Mouse (Mus musculus) cerebellum, postnatal 10 days (tissue): Measurements from ENCODE around the gene Gpx2.
"Not testable (repeated sequence)": the region's sequence is repeated elsewhere in the genome, so short reads cannot be mapped to it uniquely, and the experiment has no call there.

Source experiments
- DNase-seq, 2 experiments: peaks; one replicate each; pipeline ENCODE4 v3.0.0; 2021; ENCODE audit warnings: mixed read lengths in 2 of 2

Gpx2 gene

DNA sequence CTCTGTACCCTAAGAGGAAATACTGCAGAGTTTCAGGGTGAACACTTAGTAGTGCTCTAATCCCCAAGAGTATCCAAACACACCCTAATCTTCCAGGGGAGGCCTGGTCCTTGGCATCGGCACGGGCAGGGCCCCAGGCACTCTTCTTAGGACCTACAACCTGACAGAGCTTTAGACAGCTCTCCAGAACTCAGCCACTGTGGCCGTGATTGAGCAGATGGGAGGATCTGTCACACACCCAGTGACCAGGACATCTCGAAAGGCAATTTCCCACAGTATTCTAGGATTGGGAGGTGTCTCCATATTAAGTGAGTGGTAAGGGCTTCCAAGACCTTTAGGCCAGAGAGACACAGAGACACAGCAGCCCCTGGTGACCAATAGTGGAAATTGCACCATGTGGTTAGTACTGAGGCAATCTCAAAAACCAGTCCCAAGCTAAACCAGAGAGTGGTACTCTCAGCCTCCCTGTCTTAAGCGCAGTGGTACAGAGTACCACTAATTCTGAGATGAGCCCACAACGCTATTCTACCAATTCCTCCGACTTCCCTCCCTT lies 8.4 kb upstream of the Gpx2 start:
- DNase-seq: peak; percentile 77 to 81

DNA sequence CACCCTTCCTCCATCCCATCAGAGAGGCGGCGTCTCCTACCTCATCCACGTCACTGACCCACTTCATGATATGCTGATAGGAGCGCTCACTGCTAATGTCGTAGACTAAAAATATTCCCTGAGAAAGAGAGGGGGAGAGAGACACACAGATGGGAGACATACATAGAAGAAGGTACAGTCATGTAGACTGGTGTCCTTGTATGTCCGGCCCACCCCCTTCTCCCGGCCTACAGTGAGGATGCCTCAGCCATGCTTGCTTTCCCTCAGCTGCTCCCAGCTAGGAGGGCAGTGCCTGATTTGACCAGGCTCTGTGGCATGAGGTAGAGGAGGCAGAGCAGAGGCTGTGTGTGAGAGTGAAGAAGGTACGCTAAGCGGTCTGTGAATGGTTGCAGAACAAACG lies 7.7 kb upstream of the Gpx2 start:
- DNase-seq: no peak

DNA sequence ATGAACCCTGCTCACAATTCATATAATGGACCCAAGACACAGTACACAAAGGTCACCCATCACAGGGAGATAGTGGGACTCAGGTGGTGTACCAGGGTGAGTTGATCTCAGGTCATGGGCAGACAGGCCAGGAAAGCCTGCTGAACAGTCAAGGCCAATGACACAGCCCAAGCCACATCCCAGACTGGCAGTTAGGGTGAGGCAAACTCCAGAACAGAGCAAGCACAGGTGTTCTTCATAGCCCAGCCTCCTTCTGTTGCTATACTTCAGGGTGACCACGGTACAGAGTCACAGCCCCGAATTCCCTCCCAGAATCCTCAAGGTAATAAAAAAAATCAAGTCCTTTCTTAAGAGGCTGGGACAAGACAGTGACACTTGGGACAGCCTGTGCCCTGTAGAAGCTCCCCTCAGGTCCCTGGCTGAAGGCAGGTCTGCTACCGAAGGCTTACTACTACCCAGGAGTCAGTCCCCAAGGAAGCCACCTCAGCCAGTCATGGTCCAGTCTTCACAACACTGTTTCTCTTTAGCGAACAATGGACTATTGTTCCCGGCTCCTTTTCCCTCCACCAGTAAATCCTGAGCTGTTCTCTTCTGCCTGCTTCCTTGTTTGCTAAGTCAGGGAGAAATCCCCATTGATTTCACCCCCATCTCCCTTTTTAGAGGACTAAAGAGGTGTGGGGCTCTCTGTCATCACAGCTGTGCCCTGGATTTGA lies 2.8 kb upstream of the Gpx2 start:
- no peak for DNase-seq

DNA sequence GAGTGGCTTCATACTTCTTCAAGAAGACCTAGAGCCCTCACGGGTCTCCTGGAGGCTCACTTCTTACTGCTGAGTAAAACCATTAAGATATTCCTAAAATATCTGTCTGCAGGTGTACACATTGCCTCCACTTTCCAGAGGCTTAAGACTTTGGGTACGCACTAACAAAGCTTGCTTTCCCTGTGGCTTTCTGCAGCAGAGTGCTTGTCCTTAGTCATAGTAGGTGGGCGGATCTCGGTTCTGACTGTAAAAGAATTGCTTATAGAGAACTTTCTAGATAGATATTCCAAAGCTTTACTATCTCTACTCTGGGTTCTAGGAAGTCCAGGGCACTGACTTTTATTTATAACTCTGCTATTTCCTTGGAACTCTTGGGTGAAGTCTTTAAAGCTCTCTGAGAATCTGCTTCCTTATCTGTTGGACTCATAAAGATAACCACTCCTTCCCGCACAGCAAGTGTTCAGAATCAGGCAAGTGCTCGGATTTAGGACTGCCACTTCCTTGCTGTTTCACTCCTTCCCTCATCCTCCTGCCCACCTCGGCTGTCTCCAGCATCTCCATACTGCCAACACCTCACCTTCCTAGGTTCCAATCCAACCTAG lies 1.7 kb upstream of the Gpx2 start:
- DNase-seq: no peak

DNA sequence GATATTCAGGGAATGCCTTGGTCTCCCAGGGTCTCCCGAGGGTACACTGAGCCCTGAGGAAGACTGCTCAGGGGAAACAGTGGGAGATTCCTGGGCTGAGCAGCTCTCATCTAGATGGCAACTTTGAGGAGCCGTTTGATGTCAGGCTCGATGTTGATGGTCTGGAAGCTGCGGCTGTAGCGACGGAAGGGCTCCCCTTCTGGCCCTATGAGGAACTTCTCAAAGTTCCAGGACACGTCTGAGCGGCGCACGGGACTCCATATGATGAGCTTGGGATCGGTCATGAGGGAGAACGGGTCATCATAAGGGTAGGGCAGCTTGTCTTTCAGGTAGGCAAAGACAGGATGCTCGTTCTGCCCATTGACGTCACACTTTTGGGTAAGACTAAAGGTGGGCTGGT lies 2.8 kb downstream of the Gpx2 start:
- DNase-seq: not testable (repeated sequence)

DNA sequence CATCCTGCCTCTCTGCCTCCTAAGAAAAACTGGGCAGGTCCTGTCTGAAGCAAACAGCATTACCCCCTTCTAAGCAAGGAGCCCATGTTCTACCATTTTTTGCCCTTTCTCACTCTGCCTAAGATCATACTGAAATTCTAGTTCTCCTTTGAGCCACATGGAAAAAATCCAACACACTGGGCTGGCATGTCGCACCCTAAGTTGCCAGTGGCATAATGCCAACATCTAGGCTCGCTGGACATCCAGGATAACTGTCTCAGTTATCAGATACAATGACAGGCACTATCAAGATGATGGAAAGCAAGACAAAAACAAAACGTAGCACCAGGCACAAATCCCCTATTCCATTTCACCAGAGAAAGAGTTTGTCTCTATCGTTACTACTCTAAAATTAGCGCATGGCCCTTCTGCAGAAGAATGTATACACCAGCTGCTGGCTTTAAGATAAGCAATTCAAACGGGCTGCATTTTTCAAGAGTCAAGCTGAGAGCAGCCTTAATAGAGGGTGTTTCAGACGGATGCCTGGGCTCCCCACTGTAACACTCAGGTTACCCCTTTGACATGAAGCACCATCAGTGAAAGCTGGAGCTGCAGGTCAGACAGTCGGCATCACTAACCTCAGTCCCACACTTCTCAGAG lies 4.8 kb downstream of the Gpx2 start:
- peak; percentile 59 to 63 for DNase-seq

DNA sequence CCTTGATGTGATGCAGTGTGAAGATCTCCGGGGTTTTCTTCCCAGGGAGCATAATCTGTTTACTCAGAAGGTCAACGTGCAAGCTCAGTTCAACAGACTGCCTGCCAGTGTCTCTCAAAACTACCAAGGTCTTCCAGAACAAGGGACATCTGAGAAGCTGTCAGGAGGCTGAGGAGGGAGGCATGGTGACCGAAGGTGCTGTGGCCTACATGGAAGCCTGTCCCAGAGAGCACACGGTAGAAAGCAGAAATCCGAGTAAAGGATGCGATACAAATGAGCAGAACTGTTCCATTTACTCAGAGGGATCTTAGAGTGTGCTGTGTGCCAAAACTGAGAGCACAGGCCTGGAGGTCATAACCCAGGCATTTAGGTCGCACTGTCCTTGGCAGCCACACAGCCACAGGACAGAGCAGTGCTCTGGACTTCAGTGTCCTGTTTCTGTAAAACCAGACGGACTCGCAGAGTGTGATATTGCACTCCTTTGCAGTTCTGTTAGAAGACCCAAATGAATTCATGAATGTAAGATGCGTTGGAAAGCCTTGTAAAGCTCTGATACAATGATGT lies 11.2 kb downstream of the Gpx2 start:
- DNase-seq: no peak

DNA sequence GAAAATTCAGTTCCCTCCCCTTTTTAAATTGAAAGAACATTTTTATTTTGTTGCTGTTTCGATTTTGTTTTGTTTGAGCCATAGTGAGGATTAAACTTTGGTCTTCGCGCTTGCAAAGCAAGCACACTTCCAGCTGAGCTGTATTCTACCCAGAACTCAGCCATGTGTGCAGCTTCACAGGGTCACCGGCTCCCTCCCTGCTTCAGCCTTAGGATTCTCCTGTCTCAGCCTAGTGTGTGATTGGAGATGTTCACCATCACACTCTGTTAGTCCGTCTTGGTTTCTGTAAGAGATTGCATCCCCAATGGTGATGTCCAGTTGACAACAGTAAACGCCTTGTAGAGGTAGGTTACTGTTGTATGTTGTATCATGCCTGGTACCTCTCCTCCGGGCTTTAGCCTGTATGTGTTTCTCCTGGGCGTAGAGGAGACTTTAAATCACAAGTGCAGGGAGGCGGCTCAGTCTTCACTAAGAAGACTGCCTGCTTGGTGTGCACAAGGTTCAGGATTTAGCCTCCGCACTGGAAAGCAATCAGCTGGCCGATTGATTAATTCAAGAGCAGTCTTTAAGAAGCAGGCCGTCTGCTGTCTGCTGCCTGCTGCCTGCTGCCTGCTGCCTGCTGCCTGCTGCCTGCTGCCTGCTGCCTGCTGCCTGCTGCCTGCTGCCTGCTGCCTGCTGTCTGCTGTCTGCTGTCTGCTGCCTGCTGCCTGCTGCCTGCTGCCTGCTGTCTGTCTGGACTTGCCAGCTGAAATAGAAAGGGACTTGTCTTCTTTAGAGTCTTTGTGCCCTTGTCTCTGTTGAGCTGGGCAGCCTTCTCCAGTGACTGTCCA lies 14.5 kb downstream of the Gpx2 start:
- peak; percentile 47 to 70 for DNase-seq

DNA sequence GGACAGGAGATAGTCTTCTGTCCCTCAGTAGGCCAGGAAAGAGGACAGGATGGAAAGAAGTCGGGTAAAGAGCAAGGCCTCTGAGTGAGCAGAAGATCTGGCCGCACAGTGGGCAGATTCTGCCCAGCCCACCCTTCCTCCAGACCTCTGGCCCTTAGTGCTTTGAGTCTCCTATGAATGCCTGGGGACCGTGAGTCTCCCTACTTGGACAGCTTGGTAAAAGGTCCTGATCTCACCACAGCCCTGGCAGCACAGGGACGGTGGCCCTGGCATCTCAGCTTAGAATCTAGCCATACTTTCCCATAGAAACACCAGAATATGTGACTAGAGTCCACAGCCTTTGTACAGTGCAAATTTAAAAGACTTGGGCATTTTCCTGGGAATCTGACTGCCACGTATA lies 15.4 kb downstream of the Gpx2 start:
- no peak for DNase-seq

DNA sequence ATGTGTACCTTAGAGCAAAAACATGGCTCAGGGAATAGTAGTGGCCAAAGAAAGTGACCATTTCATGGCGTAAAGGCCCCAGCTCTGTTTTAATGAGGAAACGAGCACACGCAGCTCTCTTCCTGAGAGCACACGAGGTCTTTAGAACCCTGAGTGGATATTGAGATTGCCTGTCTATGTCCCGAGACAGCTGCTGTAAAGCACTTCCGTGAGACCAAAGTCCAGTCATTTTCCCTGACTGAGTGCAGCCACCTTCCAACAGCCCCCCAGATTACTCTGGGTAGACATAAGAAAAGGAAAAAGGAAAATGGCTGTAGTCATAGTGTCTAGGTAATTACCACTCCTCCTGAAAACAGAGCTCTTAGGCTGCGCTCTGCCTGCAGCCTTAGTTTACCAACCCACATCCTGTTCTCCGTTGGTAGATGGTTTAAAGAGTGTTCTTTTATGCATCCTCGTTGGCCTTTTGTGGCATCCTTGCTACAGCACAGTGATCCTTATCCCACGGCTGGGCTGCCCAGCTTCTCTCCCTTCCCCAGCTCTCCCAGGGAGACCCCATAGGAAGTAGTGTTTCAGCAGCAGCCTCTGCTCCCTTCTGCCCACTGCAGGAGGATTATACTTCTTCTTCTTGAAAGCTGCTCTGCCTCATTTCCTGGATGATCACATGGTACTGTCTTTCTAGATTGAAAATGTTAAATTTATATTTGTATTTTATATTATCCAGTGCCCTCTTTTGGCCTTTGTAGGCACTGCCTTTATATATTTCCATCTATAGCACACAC lies 16.9 kb downstream of the Gpx2 start:
- no peak for DNase-seq

DNA sequence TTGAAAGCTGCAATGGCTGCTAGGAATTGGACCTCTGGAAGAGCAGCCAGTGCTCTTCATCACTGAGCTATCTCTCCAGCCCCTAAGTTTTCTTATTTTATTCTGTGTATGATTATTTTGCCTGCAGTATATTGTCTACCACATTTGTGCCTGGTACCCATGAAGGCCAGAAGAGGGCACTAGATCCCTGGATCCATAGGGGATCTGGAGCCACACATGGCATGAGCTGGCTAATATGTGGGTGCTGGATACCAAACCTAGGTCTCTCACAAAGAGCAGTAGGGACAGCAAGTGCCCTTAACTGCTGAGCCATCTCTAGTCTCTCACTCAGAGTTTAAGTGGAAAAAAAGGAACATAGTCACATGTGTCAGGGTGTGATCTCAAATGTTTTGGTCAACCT lies 17.5 kb downstream of the Gpx2 start:
- no peak for DNase-seq

DNA sequence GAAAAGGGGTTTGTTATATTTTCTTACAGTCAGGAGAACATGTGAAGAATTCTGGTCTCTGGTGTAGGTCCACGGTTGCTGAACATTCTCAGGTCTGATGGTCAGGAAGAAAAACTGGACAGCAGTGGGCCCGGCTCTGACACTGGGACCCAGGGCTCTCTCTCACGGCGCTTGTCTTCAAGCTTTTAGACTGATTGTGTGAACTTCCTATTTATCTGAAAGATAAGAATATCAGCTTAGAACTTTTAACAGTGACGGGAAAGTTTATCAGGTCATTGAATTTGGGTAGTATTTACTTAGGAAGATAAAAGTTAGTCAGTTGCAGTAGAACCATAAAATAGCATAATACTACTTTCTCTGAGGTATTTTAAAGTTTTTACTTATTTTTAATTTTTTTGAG lies 18.5 kb downstream of the Gpx2 start:
- no peak for DNase-seq

DNA sequence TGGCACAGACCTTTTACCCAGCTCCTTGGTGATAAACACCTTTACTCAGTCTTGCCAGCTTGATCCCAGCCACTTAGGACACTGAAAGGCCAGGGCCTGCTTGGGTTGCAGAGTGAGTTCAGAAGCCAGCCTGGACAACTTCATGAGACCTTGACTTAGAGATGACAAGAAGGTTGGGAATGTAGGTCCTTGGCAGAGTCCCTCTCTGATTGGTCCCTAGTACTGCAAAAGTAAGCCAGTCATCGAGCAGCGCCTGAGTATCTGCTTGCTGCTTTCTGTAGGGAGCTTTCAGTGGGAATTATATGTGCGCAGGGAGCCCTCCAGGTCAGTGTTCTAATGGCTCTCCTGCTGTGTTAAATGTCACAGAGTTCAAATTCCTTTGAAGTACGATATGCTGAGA lies 20.2 kb downstream of the Gpx2 start:
- no peak for DNase-seq

DNA sequence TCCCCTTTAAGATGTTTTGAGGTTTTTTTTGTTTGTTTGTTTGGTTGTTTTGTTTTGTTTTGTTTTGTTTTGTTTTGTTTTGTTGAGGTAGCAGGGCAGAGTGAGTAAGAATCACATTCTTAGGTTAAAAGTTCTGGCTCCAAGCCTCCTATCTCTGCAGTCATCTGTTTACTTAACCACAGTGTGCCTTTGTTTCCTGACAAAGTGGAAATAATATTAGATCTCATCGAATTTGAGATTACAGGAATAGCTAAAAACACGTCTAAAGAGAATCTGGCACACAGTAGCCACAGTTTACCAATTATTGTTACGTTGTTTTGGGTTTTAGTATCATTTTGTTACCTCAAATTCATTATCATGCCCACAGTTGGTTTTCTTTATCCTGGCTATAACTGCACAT lies 20.7 kb downstream of the Gpx2 start:
- DNase-seq: no peak

DNA sequence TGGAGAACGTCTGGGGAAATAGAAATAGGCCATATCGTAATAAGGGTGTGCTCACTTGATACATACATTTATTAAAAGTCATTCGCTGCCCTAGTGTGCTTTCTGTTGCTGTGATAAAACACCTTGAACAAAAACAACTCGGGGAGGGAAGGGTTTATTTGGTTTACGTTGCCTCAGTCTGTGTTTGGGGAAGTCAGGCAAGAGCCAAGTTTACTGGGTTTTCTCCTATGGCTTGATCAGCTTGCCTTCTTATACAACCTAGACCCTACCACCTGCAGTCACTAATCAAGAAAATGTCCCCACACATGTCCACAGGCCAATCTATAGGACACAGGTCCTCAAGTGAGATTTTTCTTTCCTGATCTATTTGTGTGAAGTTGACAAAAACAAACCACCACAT lies 23.8 kb downstream of the Gpx2 start:
- no peak for DNase-seq

DNA sequence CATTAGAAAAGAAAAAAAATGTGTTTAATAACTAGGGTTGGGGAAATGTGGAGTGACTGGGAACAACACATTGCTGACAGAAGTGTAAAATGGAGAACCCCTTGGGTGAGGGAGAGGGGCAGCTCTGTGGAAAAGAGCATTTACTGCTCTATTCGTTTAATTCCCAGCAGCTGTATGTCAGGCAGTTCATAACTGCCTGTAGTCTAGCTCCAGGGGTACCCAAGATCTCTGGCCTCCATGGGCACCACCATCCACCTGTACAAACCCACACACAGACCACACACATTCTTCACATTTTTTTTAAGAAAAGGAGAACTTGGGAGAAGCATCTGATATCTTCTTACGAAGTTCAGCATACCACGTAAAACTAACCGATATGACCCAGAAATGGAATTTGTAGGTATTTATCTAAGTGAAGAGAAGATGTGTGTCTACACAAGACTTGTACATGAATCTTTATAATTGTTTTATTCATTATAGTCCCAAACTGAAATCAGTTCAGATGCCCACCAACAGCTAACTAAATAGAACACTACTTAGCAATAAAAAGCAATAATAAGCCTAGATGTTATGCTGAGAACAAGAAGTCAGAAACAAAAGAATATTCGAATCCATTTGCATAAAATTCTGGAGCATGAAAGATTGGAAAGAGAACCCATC lies 24.4 kb downstream of the Gpx2 start:
- no peak for DNase-seq

DNA sequence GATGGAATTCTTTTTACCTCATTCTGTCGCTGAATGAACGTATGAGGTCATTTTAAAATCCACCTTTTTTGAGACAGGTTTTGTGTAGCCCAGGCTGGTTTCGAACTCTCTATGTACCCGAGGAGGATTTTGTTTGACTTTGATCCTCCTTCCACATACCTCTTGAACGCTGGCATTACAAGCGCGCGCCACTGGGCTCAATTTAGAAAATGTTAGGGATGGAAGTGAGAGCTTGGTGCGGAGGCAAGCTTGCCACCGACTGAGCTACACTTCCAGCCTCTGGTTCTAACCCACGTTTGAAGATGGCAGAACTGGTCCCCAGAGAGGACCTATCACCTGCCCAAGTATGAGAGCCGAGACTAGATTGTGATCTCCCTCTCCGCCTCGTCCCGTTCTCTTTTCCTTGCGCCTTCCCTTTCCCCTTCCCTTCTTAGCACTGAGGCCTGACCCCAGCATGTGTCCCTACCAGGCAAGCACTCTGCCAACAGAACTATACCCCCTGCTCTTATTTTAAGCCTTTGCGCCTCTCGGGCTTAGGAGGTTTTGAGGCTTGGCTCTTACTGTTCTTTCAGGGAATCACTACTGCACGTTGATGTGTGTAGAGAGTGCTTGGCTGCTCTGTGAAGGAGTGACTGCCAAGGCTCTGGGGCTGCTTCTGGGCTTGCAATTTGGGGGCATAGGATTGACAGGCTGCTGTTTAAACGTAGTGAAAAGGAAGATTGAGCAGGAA lies 29.3 kb downstream of the Gpx2 start:
- DNase-seq: peak in 1 of 2 experiments; percentile 39

DNA sequence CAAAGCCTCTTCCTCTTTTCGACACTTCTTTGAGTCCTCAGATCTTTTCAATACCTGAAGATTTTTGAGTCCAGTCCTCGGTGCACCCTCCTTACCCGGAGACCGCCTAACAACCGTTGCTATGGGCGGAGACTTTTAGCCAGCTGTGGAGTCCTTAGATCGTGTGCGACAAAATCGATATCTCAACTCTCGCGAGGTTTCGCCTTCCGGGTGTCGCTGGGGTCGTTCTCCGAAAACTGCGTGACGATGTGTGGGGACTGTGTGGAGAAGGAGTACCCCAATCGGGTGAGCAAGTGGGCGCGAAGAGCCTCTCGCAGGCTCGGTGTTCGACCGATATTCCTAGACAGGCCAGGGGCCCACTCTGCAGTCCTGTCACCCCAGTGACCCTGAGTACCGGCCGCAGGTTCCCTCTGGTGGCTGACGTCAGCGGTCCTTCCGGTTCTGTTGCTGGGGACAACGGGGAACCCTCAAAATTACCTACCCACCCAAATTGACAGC lies 30.0 kb downstream of the Gpx2 start, which contains the start of the genes Churc1 and Fntb:
Gene Churc1, plus strand, starts transcription at position 185 of the 498 bp plus-strand sequence.
Gene Fntb, plus strand, starts transcription at position 236 of the 498 bp plus-strand sequence.
- DNase-seq: peak; percentile 94 to 95

DNA sequence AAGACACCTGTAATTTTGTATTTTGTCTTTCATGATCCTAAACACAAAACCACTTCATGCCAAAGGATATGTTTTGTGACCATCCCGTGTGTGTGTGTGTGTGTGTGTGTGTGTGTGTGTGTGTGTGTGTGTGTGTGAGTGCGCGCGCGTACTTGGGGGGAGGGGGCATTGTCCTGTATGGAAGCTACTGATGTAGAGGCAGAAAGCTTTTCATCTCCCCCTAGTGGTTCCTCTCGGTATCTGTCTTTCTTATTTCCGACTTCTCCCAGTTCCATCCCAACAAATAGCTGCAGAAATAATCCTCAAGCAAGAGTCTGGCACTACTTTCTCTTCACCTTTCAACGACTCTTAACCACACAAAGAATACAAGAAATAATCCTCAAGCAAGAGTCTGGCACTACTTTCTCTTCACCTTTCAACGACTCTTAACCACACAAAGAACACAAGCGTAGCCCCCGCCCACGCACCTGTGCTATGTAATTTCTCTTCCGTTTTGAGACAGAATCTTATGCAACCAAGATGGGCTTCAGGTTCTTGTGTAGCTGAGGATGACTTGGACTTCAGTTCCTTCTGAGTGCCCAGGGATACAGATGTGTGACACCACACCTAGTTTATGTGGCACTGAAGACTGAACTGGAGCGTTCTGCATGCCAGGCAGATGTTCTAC lies 42.6 kb downstream of the Gpx2 start:
- peak; percentile 81 to 93 for DNase-seq
